Mouse (Mus musculus) spleen, adult 10 weeks (tissue): ENCODE measurements around the gene Klrc3. TPM values are rescaled to one million over a fixed set of nuclear protein-coding genes. Genes with fewer than 3 reads are reported as not detected.

Source experiments
- polyA plus RNA-seq: library from polyadenylated mRNA; stranded (reverse); fragments of 350-450 nt; fragmentation: Illumina TruSeq; extraction: RNeasy Lipid Tissue Mini Kit (QIAGEN cat#74804); gene quantifications from one replicate; pipeline ENCODE4 v1.2.3, GENCODE M21; 2015; ENCODE audit warnings: low replicate concordance; ENCODE audit not compliant: insufficient read depth

Klrc3 gene
- 3.4 TPM for polyA plus RNA-seq

DNA sequence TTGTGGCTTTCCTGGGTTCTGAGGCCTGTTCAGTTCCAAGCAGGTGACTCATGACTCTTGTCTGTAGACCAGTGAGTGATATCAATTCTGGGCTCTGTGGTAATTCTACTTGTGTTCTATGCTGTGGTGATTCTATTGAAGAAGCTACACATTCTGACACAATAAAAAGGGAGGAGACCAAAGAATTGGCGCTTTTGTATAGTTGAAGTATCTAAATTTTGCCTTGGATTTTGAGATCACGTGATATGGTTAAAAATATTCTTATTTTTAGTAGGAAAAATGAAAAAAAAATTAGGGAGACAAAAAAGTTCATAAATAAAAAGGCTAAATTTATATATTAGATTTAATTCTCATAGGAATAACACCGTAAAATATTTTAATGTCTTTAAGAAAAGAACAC is at the start of gene Klrc3:
Gene Klrc3 (minus strand): TSS at position 101 of the 400 bp plus-strand sequence.

GRCm38 (mm10) chr6:129678873-129679272 is 35.7 kb upstream of the Klrc3 start, which contains the start of gene Klrc1:
Klrc1 (minus strand) TSS chr6:129678973.

GRCm38 (mm10) chr6:129660589-129660988 is 17.5 kb upstream of the Klrc3 start, which contains the start of gene Klrc2:
Klrc2 (minus strand) TSS chr6:129660689.

GRCm38 (mm10) chr6:129623735-129624134 is 19.4 kb downstream of the Klrc3 start, which contains the start of gene Klrk1:
Klrk1 (minus strand) TSS chr6:129623864.

DNA sequence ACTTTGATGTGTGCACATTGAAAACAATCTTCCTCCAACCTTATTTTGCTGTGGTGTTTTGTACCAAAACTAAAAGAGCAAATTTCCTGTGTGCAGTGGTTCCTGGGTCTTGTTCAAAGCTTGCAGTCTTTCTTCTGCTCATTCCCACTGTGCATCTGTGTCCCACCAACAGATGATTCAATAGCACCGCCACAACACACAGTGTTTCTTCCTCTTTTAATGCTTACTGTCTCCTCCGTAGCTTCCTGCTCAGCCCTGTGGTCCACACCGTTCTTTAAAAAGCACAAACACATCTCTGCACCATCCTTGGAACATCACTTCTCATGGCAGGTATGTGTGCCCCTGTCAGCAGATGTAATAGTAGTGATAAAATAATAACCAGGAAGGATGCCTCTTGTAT is 51.6 kb downstream of the Klrc3 start, which contains the start of gene Klrd1:
Gene Klrd1 (plus strand): TSS at position 275 of the 400 bp plus-strand sequence.

Other genes starting within 250 kb of the Klrc3 start
- 44.5 TPM for gene Clec1b, start 246.0 kb downstream of the Klrc3 start, polyA plus RNA-seq
- 92.8 TPM for gene Clec9a, start 234.5 kb downstream of the Klrc3 start, polyA plus RNA-seq
- gene Clec1a, start 191.3 kb downstream of the Klrc3 start, polyA plus RNA-seq: 3.6 TPM
- gene Olr1, start 136.2 kb downstream of the Klrc3 start, polyA plus RNA-seq: 0.21 TPM
- gene Tmem52b, start 130.8 kb downstream of the Klrc3 start, polyA plus RNA-seq: not detected
- gene Gabarapl1, start 110.2 kb downstream of the Klrc3 start, polyA plus RNA-seq: 48.6 TPM
- gene Klre1, start 65.4 kb downstream of the Klrc3 start, polyA plus RNA-seq: 20.6 TPM
- 143 TPM for gene Klrd1, start 51.6 kb downstream of the Klrc3 start, polyA plus RNA-seq
- gene Klrk1, start 19.5 kb downstream of the Klrc3 start, polyA plus RNA-seq: 75.9 TPM
- gene Klrc2, start 17.4 kb upstream of the Klrc3 start, polyA plus RNA-seq: 15.9 TPM
- gene Klrc1, start 35.6 kb upstream of the Klrc3 start, polyA plus RNA-seq: 18.9 TPM
- 20.7 TPM for gene Klri1, start 73.8 kb upstream of the Klrc3 start, polyA plus RNA-seq
- 9.2 TPM for gene Klri2, start 97.1 kb upstream of the Klrc3 start, polyA plus RNA-seq
- gene Gm156, start 140.9 kb upstream of the Klrc3 start, polyA plus RNA-seq: not detected
- gene Gm17631, start 219.3 kb upstream of the Klrc3 start, polyA plus RNA-seq: not detected
- gene Klra17, start 233.3 kb upstream of the Klrc3 start, polyA plus RNA-seq: 7.4 TPM